Mouse (Mus musculus): Measurements from ENCODE around the gene Lce3b.
A peak's percentile ranks its signal among the peaks of the same experiment; 100 is the strongest.

Gene Lce3b

DNA sequence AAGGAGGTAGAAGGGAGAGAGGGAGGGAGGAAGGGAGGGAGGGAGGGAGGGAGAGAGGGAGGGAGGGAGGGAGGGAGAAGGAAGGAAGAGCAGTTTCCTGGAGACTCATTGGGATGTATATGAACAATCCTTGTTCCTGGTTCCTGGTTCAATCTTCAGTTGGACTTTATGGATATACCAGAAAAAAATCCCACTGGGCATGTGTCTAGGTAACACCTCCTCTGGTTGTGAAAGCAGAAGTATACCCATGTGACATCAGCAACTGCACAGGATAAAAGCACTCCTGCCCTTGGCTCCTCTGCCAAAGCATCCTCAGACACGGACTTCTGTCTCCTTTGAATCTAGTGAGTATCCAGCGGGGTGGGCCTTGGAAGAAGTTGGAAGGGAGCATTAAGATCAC lies at the start of gene Lce3b:
Gene Lce3b, plus strand, starts transcription at position 301 of the 400 bp plus-strand sequence.
- no peak for DNase-seq (ENCODE audit: low read depth)

DNA sequence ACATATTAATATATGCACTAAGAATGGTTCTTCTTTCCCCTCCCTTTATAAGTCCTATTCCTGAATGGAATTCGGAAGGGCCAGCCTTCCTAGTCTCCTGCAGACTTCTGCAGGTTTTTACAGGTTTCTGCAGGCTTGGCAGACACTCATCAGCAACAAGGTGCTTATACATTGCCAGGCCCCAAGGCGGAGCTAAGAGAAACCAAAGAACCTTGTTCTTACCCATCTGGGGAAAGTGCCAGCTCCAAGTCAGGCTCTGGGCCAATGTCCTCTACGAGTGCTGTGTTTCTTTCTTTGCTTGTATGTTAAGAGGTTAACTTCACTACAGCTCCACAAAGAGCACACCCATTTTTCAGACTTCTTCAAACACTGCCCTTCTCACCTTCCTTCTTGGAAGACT lies 38.7 kb upstream of the Lce3b start:
- no peak for DNase-seq (ENCODE audit: low read depth)

- DNase-seq (ENCODE audit: low read depth) = no peak
Measured at GRCm38 (mm10) chr3:92894489-92894888, 38.3 kb upstream of the Lce3b start.

GRCm38 (mm10) chr3:92902992-92903391 lies 29.8 kb upstream of the Lce3b start:
- peak; percentile 7 for DNase-seq (ENCODE audit: low read depth)

DNA sequence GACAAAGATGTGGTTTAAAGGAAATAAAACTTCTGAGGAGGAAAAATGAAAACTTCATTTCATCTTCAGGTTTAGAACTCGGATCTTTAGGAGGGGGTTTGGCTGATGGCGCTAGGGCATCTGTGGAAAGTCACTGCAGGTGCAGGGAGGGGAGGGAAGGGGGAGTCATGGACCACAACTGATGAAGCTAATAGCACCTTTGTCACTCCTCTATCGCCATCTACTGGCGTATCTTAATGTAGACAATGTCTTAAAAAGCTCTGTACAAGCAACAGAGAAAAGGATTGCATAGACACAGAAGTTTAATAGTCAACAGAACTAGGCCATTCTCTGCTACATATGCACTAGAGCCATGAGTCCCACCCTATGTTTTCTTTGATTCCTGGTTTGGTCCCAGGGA lies 29.1 kb upstream of the Lce3b start:
- DNase-seq (ENCODE audit: low read depth) = peak; percentile 1

GRCm38 (mm10) chr3:92905182-92905581 lies 27.6 kb upstream of the Lce3b start:
- DNase-seq (ENCODE audit: low read depth) = no peak

GRCm38 (mm10) chr3:92907571-92907970 lies 25.2 kb upstream of the Lce3b start:
- peak; percentile 3 for DNase-seq (ENCODE audit: low read depth)

DNA sequence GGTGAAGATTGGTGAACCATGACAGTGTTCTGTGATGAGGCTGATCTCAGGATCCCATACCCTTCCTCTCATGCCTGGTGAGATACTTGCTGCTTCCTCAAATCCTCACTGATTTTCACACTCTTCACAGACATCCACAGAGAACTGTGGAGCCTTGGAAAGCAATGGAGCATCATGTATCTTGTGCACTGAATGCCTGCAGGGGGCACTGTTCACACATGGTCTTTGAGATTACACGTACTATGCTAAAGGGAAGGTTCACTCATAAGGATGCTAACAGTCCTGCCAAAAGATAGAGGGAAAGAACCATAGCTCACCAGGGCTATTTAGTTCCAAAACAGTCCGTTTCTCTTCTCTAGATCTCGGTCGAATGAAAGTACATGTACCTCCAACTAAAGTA lies 12.4 kb upstream of the Lce3b start:
- DNase-seq (ENCODE audit: low read depth) = no peak

- no peak for DNase-seq (ENCODE audit: low read depth)
Measured at GRCm38 (mm10) chr3:92926130-92926529, 6.6 kb upstream of the Lce3b start, which contains the start of gene Lce3a. Gene Lce3a (minus strand): TSS chr3:92926230.

DNA sequence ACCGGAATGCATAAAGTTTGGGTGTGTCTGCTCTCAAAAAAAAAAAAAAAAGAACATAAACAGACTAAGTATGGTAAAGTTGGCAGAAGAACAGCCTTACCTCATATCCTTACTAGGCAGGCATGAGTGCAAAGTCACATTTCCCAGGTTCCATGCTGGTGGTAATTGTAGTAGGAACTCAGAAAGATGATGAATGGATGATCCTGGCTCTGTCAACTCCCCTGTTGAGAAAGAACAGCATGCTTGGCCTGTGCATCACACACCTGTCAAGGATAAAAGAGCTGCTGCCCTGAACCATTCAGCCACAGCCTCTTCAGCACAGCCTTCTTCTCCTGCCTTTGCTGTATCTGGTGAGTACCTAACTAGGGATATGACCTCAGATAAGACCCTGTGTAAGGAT lies 11.4 kb downstream of the Lce3b start, which contains the start of gene Lce3c:
Gene Lce3c, plus strand, starts transcription at position 301 of the 400 bp plus-strand sequence.
- DNase-seq (ENCODE audit: low read depth) = no peak

DNA sequence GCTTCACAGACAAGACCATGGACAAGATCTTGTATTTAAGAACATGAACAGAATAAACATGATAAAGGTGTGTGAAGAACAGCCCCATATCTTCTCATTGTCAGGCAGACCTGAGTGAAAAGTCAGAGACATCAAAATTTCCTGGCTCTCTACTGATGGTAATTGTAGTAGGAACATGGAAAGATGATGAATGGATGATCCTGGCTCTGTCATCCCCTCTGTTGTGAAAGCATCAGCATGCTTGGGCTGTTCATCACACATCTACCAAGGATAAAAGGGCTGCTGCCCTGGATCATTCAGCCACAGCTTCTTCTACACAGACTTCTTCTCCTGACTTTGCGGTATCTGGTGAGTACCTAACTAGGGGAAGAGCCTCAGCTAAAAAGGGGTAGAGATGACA lies 24.3 kb downstream of the Lce3b start, which contains the start of gene Lce3d:
Gene Lce3d, plus strand, starts transcription at position 301 of the 400 bp plus-strand sequence.
- DNase-seq (ENCODE audit: low read depth) = no peak

DNA sequence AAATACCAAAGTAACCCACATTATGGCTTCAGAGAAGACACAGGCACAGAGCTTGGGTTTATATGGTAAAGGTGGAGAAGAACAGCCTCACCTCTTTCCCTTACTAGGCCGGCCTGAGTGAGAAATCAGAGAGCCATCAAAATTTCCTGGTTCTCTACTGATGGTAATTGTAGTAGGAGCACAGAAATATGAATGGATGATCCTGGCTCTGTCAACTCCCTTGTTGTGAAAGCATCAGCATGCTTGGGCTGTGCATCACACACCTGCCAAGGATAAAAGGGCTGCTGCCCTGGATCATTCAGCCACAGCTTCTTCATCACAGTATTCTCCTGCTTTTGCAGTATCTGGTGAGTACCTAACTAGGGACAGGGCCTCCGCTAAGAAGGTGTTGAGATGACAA lies 34.0 kb downstream of the Lce3b start, which contains the start of gene Lce3e:
Gene Lce3e, plus strand, starts transcription at position 301 of the 400 bp plus-strand sequence.
- DNase-seq (ENCODE audit: low read depth) = no peak

DNA sequence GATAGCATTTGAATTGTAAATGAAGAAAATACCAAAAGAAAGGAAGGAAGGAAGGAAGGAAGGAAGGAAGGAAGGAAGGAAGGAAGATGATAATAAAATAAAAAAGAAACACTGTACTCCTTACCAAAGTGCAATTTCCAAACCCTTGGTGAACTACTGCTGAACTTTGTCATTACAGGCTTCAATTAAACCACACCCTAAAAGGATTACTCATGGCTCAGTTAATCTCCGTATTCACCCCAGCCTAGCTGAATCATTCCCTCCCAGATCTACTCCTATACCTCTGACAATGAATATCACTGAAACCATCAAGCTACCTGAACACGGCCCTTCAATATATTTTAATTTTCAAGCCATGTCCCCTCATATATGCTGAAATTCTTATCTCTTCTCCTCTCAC lies 45.7 kb downstream of the Lce3b start:
- DNase-seq (ENCODE audit: low read depth) = no peak
